10 mouse cellular contexts compared by ENCODE assay signal in genomic region chr8:26848955-26849684, GRCm38 (mm10).
DNase-seq lines count a peak whose midpoint lies in the region; ATAC-seq and TF ChIP-seq lines count a peak whose summit lies in the region.
"Had no signal": no experiment of that assay in that cellular context is flagged by ENCODE, and none has a peak within 500 bp of the region (broad histone marks: within the 10 kb centered on the region; RNA-seq: fewer than 3 reads in every experiment).

No protein-coding gene starts in this region.

- DNase-seq in heart, adult 11 months: peak; percentile 97
- DNase-seq in 3T3-L1 (ENCODE audit: low read depth, low spot score): peak; percentile 36
- no peak for DNase-seq in heart, embryonic 10.5 days (ENCODE audit: low spot score)
- no peak for DNase-seq in frontal cortex, adult 2 months (ENCODE audit: extremely low spot score in 1 of 2, low spot score in 1 of 2)
- DNase-seq: thymus, postnatal 36 days had no signal

- H3K27ac ChIP-seq in heart, embryonic 12.5 days (ENCODE audit: poor library complexity, severe bottlenecking): no peak overlapping the region
- peak overlapping the region; percentile 69; the same call in 1 of the 2 replicates for H3K27ac ChIP-seq in heart, embryonic 10.5 days
- H3K27ac ChIP-seq in intestine, postnatal 0 days (ENCODE audit: low read depth, low read length): no peak overlapping the region
- H3K27ac ChIP-seq in midbrain, embryonic 16.5 days (ENCODE audit: low read length): no peak overlapping the region
- H3K27ac ChIP-seq: liver, embryonic 15.5 days had no signal

- no peak for TF ChIP-seq CTCF in intestine, postnatal 0 days (IDR thresholded peaks at IDR 0.05; ENCODE audit: low read depth)

- H3K27me3 ChIP-seq in heart, embryonic 12.5 days (replicated peaks): peaks cover 10% of the 10 kb centered on the region; the same call in 1 of the 2 replicates
- H3K27me3 ChIP-seq in heart, embryonic 10.5 days (ENCODE audit: insufficient read depth, poor library complexity, severe bottlenecking): 0 out of 2 replicates have a peak, but pooled peaks cover 6% of the 10 kb centered on the region
- no peaks in the 10 kb centered on the region for H3K27me3 ChIP-seq in intestine, postnatal 0 days (replicated peaks; ENCODE audit: control insufficient read depth, insufficient read depth, low read length)
- no peaks in the 10 kb centered on the region for H3K27me3 ChIP-seq in midbrain, embryonic 16.5 days (ENCODE audit: control insufficient read depth, insufficient read depth, low read depth, low read length)
- H3K27me3 ChIP-seq: liver, embryonic 15.5 days had no signal

- H3K9ac ChIP-seq in heart, embryonic 12.5 days: no peak overlapping the region
- no peak overlapping the region for H3K9ac ChIP-seq in intestine, postnatal 0 days (ENCODE audit: low read depth, low read length)
- no peak overlapping the region for H3K9ac ChIP-seq in midbrain, embryonic 16.5 days (ENCODE audit: low read depth, low read length)
- H3K9ac ChIP-seq: liver, embryonic 15.5 days had no signal

- no peak overlapping the region for H3K4me2 ChIP-seq in heart, embryonic 12.5 days
- 0 out of 2 replicates have a peak overlapping the region, but pooled peaks have one; percentile 4 for H3K4me2 ChIP-seq in intestine, postnatal 0 days (replicated peaks; ENCODE audit: low read depth)
- H3K4me2 ChIP-seq in midbrain, embryonic 16.5 days (ENCODE audit: low read length): no peak overlapping the region
- H3K4me2 ChIP-seq: liver, embryonic 15.5 days had no signal

- H3K9me3 ChIP-seq in heart, embryonic 12.5 days (replicated peaks): no peaks in the 10 kb centered on the region
- H3K9me3 ChIP-seq in heart, embryonic 10.5 days: no peaks in the 10 kb centered on the region
- H3K9me3 ChIP-seq in intestine, postnatal 0 days (ENCODE audit: control insufficient read depth): no peaks in the 10 kb centered on the region
- H3K9me3 ChIP-seq in midbrain, embryonic 16.5 days (replicated peaks; ENCODE audit: control insufficient read depth, low read length, poor library complexity, severe bottlenecking): no peaks in the 10 kb centered on the region
- H3K9me3 ChIP-seq: liver, embryonic 15.5 days had no signal

- whole genome bisulfite sequencing in heart, embryonic 12.5 days: 69% methylated on average over 19 of the region's 19 CpGs
- 71% methylated on average over 19 of the region's 19 CpGs for WGBS in heart, embryonic 10.5 days
- WGBS in intestine, postnatal 0 days: 51% methylated on average over 19 of the region's 19 CpGs
- 74% methylated on average over 19 of the region's 19 CpGs for WGBS in midbrain, embryonic 16.5 days

- no peak for ATAC-seq in heart, embryonic 12.5 days (ENCODE audit: insufficient number of reproducible peaks, low FRiP score)
- ATAC-seq in intestine, postnatal 0 days: no peak
- no peak for ATAC-seq in megakaryocyte-erythroid progenitor cell, adult 5-6 weeks (replicated peaks; ENCODE audit: low FRiP score, low TSS enrichment, poor library complexity, severe bottlenecking)
- no peak for ATAC-seq in midbrain, embryonic 16.5 days

- H3K4me3 ChIP-seq in heart, embryonic 12.5 days: no peak overlapping the region
- H3K4me3 ChIP-seq in heart, embryonic 10.5 days: no peak overlapping the region
- H3K4me3 ChIP-seq in intestine, postnatal 0 days (ENCODE audit: low read depth, low read length): no peak overlapping the region
- H3K4me3 ChIP-seq in midbrain, embryonic 16.5 days (ENCODE audit: low read depth, low read length): no peak overlapping the region
- H3K4me3 ChIP-seq: liver, embryonic 15.5 days had no signal

- H3K4me1 ChIP-seq in heart, embryonic 12.5 days (replicated peaks): peaks cover 21% of the 10 kb centered on the region
- H3K4me1 ChIP-seq in heart, embryonic 10.5 days: peaks cover 33% of the 10 kb centered on the region
- H3K4me1 ChIP-seq in intestine, postnatal 0 days (replicated peaks; ENCODE audit: control insufficient read depth, insufficient read depth, low read length): peaks cover 3% of the 10 kb centered on the region; the same call in 1 of the 2 replicates
- no peaks in the 10 kb centered on the region for H3K4me1 ChIP-seq in midbrain, embryonic 16.5 days (ENCODE audit: control insufficient read depth, insufficient read depth, low read length)

- H3K36me3 ChIP-seq in heart, embryonic 12.5 days: no peaks in the 10 kb centered on the region
- H3K36me3 ChIP-seq in heart, embryonic 10.5 days: no peaks in the 10 kb centered on the region
- no peaks in the 10 kb centered on the region for H3K36me3 ChIP-seq in intestine, postnatal 0 days (ENCODE audit: control insufficient read depth, insufficient read depth)
- no peaks in the 10 kb centered on the region for H3K36me3 ChIP-seq in midbrain, embryonic 16.5 days (ENCODE audit: control insufficient read depth, insufficient read depth, low read length)
- H3K36me3 ChIP-seq: liver, embryonic 15.5 days had no signal

Comparison
In these comparisons a context has a peak if more than half of its experiments do, and no peak if none do; other contexts are left out.
1. DNase-seq: peak in heart, adult 11 months (single experiment) and 3T3-L1 (single experiment); none in heart, embryonic 10.5 days (single experiment) and frontal cortex, adult 2 months (0 of 2).